Mouse (Mus musculus): ENCODE measurements around the gene Arid3b.
A peak's percentile ranks its signal among the peaks of the same experiment; 100 is the strongest.
"Not testable (repeated sequence)": the region's sequence is repeated elsewhere in the genome, so short reads cannot be mapped to it uniquely, and the experiment has no call there.

Gene Arid3b

DNA sequence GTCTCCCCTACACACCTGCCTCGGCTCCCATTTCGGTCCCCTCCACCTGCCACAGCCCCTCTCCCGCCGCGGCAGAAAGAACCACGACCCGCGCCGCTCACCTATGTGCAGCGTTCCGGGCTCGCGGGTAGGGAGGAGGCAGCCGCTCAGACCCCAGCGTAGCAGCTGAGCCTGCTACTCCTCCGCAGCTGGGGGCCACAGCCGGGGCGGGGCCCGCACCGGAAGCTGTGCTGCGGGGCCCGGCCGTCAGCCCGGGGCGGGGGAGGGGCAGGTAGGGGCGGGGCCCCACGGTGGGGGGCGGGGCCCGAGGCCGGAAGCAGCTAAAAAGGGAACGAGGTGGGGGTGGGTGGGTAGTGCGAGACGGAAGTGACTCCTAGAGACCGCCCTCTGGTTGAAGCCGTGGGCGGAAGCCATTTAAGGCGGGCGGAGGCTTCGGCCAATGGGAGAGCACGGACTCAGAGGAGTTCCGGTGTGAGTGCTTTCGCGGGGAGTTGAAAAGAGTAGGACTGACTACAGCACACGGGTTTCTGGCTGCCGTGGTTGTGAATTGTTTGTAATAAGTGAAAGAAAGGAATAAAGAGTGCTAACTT, at the start of gene Arid3b:
Arid3b (minus strand) TSS at position 213 of the 590 bp plus-strand sequence.
- DNase-seq (ENCODE audit: low spot score in 2 of 2) = peak; percentile 80 to 92

DNA sequence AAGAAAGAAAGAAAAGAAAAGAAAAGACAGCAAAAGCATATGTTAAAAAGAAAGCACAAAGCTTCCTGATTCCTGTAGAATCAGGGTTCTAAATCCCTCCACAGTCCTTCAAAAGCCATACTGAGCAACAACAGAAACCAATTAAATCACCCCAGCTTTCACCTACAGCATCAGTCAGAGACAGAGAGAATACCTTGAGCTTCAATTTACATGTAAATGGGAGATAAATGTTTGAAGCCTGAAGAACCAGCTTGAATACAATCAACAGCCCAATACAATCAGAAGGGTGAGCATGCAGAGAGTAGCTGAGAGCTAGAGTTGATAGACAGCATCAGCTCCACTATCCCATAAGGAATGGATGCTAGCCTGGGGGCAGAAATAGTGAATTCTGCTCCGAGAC, 46.8 kb upstream of the Arid3b start:
- DNase-seq (ENCODE audit: low spot score in 2 of 2) = no peak

- not testable (repeated sequence) for DNase-seq (ENCODE audit: low spot score in 2 of 2)
Measured at GRCm38 (mm10) chr9:57881781-57882180, 45.2 kb upstream of the Arid3b start.

GRCm38 (mm10) chr9:57880278-57880677, 43.7 kb upstream of the Arid3b start:
- no peak for DNase-seq (ENCODE audit: low spot score in 2 of 2)

- DNase-seq (ENCODE audit: low spot score in 2 of 2) = no peak
Measured at GRCm38 (mm10) chr9:57879213-57879612, 42.6 kb upstream of the Arid3b start.

DNA sequence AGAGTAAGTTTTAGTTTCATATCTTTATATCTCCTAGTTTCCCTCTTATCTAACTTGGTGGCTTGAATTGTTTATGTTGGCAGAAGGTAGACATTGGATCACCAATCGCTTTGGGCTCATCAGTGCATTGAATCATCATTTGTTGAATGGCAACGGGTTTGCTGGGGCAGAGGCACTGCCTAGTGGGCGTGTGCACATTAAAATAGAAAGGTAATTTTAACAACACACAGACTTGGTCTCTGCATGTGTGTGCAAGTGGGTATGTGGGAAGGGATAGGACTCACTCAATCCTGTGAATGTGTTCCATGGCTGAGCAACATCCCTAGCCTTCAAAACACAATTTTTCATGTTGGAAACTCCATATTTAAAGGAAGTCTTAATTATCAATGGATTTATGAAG, 38.4 kb upstream of the Arid3b start:
- no peak for DNase-seq (ENCODE audit: low spot score in 2 of 2)

DNA sequence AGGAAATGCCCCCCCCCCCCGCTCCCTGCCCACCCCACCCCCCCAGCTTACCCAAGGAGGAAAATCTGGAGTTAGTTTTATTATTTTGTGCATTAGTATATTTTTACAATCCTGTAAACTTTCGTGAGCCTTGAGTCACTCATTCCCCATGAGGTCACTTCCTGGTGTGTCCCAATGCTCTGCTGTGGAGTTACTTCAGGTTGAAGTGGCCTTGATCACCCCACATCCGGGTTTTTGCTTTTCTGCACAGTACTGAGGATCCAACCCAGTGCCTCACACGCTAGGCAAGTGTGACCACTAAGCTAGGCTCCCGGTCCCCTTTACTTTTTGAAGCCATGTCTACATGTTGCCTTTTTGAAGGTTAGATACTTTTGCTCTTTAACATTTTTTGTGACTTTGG, 37.5 kb upstream of the Arid3b start:
- no peak for DNase-seq (ENCODE audit: low spot score in 2 of 2)

DNA sequence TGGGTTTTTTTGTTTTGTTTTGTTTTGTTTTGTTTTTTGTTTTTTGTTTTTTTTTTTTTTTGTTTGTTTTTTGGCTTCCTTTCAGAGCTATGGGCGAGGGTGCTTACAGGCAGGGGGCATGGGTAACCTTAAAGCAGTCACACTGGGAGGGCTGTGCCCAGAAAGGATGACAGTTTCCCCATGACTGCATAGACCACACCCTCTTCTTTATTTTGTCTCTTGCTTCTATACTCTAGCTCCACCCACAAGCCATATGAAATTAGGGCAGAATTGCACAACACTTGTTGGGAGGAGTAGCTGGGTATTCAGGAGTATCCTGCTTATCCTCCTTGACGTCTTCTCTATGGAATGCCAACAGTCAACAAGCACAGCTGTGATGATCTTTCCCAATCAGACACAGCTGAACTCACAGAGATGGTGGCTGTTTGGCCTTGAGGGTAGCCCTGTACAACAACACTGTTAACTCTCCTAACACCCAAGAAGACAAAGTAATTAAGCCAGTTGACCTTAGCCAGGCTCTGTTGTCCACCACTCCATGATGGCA, 33.8 kb upstream of the Arid3b start:
- DNase-seq (ENCODE audit: low spot score in 2 of 2) = no peak

DNA sequence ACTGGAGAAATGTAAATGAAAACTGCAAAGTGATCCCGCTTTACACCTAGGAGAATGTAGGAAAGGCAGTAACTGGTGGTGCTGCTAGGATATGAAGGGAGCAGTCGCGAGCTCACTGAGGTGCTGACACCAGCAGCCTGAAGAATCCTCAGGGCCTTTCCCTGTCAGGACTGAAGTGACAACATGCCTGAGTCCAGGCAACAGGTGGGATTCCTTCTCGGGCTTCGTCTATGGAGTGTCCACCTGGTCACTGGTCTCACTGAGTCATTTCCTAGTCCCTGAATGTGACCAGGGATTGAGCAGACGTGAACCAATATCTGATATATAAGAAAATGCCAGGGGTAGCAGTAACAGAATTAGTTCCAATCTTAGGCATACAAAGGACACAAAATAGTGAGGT, 32.2 kb upstream of the Arid3b start:
- DNase-seq (ENCODE audit: low spot score in 2 of 2) = no peak

- DNase-seq (ENCODE audit: low spot score in 2 of 2) = peak; percentile 3 to 7
Measured at GRCm38 (mm10) chr9:57867880-57868279, 31.3 kb upstream of the Arid3b start.

DNA sequence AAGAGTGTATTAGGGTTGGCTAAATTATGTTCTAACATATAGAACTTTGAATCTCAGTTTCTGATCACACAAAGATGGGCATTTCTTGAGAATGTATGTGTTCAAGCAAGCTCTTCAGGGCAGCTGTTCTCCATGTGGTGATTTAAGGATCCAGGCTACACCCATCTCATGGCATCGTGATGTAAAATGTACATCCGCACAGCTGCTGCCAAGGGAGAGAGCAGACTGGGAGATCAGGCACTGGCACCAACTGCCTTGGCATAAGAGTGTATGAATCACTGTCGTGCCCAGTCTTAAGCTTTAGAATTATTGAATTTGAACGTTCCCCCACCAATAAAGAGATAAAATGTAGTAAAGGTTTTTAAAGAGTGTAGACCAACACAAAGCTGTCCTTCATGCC, 30.6 kb upstream of the Arid3b start:
- peak; percentile 42 to 56 for DNase-seq (ENCODE audit: low spot score in 2 of 2)

GRCm38 (mm10) chr9:57866530-57866929, 29.9 kb upstream of the Arid3b start:
- DNase-seq (ENCODE audit: low spot score in 2 of 2) = peak; percentile 29 to 45

DNA sequence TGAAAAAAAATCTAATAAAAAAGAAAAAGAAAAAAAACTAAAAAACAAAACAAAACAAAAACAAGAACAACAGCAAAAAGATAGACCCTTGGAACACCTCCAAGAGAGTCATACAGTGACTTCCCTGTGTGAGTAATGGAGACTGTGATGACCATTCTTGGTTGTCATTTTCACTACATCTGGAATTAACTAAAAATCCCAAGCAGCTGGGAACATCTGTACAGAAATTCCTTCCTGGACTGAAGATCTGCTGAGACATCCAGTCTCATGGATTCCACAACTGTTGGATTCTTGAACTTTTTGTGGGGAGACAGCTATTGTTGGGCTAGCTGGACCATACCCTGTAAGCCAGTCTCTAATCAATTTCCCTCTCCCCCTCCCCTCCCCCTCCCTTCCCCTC, 27.7 kb upstream of the Arid3b start:
- DNase-seq (ENCODE audit: low spot score in 2 of 2) = no peak

GRCm38 (mm10) chr9:57861951-57862471, 25.4 kb upstream of the Arid3b start:
- DNase-seq (ENCODE audit: low spot score in 2 of 2) = peak; percentile 65 to 75

GRCm38 (mm10) chr9:57856456-57856855, 19.9 kb upstream of the Arid3b start:
- DNase-seq (ENCODE audit: low spot score in 2 of 2) = no peak

DNA sequence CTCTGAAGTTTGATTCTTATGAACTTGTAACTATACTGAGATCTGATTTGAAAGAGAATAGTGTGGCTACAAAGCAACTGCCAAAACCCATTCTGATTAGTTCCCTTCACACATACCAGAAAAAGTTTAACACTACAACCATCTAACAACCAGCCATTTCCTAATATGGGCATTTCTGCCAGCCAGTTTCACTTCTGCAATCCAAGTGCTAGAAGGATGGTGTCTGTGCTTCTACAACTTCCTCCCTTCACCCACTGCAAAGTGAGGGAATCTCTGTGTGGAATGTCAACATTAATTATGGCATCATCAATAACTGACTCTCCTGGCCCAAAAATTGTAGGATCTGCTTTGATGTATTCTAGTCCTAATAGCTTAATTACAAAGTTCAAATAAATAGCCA, 17.7 kb upstream of the Arid3b start:
- no peak for DNase-seq (ENCODE audit: low spot score in 2 of 2)

DNA sequence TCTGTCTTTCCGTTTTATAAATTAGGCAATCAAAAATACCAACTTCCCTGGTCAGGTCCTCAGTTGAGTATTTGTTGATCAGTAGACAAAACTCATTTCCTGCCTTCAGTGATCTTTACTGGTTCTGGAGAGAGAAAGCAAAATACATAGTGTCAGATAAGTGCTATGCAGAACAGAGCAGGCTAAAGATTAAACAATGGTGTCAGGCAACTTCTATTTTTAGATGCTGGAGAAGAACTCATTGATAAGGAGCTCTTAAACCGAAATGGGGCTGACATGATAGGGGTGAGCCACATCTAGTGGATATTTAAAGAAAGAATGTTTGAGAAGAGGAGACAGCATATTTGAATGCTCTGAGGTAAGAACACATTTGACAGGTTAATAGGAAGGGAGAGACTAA, 2.4 kb upstream of the Arid3b start:
- DNase-seq (ENCODE audit: low spot score in 2 of 2) = no peak

DNA sequence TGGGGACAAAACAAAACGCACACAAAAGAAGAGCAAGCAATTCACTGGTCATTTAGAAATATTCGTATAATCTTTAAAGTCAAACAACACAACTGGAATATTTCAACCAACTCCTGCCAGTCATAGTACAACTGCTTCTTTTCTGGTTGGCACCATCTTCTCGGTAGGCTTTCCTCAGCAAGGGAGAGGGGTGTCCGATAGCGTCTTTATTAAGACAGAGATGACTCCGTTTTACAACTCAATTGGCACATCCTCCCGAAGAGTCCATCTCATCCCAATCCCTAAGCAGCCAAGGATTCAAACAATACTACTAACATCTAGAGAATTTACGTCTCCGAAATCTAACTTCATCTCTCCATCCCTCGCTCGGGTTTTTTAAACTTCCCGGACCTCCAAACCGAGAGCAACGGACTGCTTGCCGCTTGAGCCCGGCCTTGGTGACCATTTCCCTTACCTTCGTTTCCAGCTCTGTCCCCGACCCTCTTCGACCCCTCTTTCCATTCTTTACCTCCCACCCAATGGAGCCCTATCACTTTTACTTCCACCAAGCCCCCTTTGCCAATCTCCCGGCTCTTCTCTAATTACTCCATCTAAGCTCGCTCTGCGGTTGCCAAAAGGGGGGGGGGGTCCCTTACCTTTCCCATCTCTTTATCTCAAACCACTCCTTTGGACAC, 615 bp downstream of the Arid3b start:
- DNase-seq (ENCODE audit: low spot score in 2 of 2) = no peak

DNA sequence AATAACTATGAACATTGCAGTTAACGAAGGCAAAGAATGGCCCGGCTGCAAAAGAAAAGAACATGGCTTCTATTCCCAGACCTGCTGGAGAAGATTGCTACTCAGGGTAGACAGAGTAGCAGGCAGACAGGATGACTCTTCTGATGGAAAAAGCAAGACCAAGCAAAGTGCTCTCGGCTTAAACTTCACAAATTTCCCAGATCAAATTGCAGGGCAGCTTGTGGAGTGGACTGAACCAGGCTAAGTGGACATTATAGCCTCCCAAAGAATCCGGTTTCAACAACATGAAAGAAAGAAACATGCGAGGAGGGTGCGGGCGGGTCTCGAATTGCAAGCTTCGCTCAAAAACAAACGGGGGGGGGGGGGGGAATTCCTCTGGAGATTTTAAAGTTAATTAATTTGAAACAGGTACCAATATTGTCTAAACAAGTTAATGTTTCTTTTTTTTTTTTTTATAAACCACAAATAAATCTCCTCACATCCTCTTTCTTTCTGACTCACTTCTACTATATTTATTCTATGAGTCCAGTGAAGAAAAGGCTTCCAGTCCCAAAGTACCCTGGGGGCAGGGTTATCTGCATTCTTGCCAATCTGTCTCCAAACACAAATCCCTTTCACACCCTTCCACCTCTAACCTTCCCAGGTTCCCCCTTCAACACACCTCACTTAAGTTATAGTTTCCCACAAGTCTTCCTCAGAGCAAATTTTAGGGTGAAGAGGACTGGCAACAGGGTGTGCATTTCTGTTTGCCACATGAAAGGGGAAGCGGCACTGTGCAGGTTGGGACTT, 1.8 kb downstream of the Arid3b start:
- DNase-seq (ENCODE audit: low spot score in 2 of 2) = no peak

DNA sequence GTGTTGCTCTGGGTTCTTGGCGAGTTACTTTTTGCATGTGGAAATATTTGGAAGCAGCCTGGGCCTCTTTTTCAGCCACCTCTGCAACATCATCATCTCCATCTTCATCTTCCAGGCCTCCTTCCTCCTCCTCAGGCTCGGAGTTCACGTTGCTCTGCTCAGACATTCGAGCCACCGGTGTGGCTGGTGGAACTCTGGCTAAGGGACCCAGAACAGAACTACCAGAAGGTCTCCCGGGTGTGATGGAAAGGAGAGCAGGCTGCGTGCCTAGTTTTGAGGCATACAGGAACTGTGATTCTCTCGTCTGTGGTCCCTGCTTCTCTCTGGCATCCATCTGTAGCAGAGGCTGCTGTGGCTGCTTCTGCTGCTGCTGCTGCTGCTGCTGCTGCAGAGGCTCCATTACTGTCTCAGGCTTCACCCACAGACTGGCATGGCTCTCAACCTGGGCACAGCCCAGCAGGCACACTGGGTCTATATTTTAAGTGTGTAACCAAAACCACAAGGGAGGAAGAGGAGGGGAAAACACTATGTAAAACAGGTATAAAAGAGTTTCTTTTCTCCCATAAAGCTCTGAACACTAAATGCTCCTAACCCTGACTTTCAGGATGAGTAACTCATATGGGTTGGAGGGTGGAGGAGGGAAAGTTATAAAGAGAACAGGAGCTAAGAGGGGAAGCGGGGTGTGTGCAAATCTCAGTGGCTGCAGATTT, 2.7 kb downstream of the Arid3b start:
- no peak for DNase-seq (ENCODE audit: low spot score in 2 of 2)

DNA sequence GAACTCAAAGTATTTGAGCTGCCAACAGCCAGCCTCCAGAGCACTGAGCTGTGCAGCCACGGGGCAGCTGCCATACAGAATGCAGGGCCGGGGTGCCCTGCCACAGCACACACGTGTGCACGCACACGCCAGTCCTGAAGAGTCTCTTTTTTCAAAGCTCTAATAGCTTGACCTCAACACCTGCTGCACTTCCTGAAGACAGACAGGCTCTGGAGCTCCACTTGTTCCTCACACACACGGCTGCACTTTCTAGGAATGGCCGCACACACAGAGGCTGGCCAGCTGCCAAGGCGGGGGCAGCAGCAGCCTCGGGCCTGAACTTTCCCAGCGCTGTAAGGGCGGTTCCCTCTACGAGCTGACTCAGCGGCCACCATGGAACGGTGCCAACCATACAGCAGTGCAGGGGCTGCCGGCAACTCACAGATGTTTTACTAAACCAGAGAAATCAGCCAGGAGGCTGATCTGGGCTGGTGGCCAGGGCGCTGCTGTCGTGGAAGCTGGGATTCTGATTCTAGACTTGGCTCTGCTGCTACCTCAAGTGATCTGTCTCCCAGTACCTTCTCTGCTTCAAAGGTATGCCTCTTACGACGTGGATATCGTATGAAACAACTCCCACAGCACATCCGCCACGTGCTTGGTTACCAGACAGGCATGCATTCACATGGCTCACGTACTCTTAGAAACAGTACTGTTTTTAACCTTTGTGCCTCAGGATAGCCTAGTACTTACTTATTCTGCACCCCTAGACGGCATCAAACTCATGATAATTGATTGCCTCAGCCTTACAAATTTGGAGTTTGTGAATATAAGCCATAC, 5.1 kb downstream of the Arid3b start:
- DNase-seq (ENCODE audit: low spot score in 2 of 2) = peak; percentile 93
